Mouse (Mus musculus) hindlimb bud, embryonic 11.5 days (tissue): ENCODE data around the gene Mical2.

Source experiments
- DNase-seq: peaks from one replicate; pipeline ENCODE4 v3.0.0-alpha.2; 2012; ENCODE audit warnings: low read depth, low spot score; ENCODE audit errors: extremely low spot score

Mical2 gene

GRCm38 (mm10) chr7:112275093-112275492 is 49.4 kb downstream of the Mical2 start:
- DNase-seq: no peak

GRCm38 (mm10) chr7:112275883-112276282 is 50.2 kb downstream of the Mical2 start:
- DNase-seq: no peak

GRCm38 (mm10) chr7:112276823-112277222 is 51.2 kb downstream of the Mical2 start:
- DNase-seq: no peak

- no peak for DNase-seq
Observed at GRCm38 (mm10) chr7:112278648-112279047, 53.0 kb downstream of the Mical2 start.

GRCm38 (mm10) chr7:112280474-112280873 is 54.8 kb downstream of the Mical2 start:
- no peak for DNase-seq

- DNase-seq: no peak
Observed at GRCm38 (mm10) chr7:112283606-112284310, 58.1 kb downstream of the Mical2 start.

- DNase-seq: no peak
Observed at GRCm38 (mm10) chr7:112285573-112285972, 59.9 kb downstream of the Mical2 start.

- DNase-seq: no peak
Observed at GRCm38 (mm10) chr7:112288352-112289107, 62.9 kb downstream of the Mical2 start.

GRCm38 (mm10) chr7:112289514-112289913 is 63.9 kb downstream of the Mical2 start:
- no peak for DNase-seq

GRCm38 (mm10) chr7:112289990-112290389 is 64.3 kb downstream of the Mical2 start:
- no peak for DNase-seq

- no peak for DNase-seq
Observed at GRCm38 (mm10) chr7:112293456-112294104, 67.9 kb downstream of the Mical2 start.

GRCm38 (mm10) chr7:112295426-112296221 is 70.0 kb downstream of the Mical2 start:
- DNase-seq: no peak

GRCm38 (mm10) chr7:112298032-112298431 is 72.4 kb downstream of the Mical2 start:
- DNase-seq: no peak

- DNase-seq: no peak
Observed at GRCm38 (mm10) chr7:112298871-112299422, 73.3 kb downstream of the Mical2 start.

GRCm38 (mm10) chr7:112299521-112300096 is 74.0 kb downstream of the Mical2 start:
- DNase-seq: no peak

- no peak for DNase-seq
Observed at GRCm38 (mm10) chr7:112300141-112300540, 74.5 kb downstream of the Mical2 start.

GRCm38 (mm10) chr7:112301052-112301451 is 75.4 kb downstream of the Mical2 start:
- no peak for DNase-seq

GRCm38 (mm10) chr7:112304382-112304781 is 78.7 kb downstream of the Mical2 start:
- DNase-seq: no peak

GRCm38 (mm10) chr7:112309289-112310016 is 83.8 kb downstream of the Mical2 start:
- DNase-seq: no peak

- DNase-seq: no peak
Observed at GRCm38 (mm10) chr7:112310017-112310360, 84.3 kb downstream of the Mical2 start.
